Mouse (Mus musculus): ENCODE measurements around the gene Chchd3. TPM values are rescaled to one million over a fixed set of nuclear protein-coding genes. Genes with fewer than 3 reads are reported as not detected.

The Chchd3 gene
- total and polyA plus RNA-seq, 2 experiments from 2014 or later, result 77.8 to 107 TPM

DNA sequence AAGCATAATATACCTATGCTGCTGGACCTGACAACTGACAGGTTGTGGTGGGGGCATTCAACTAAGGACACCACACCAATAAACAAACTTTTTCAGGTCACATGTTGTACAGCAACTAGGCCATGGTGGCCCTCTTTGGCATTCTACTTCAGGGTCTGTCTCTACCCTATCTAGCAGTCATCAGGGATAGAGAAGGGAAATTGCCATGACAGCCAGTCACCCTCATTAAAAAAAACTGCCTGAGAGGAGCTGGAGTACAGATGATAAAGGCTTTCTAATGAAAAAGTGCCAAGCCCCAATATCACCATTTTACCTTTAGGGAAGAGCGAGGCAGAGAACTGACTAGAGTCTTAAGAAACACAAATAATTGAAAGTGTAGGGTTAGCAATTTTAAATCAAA, 27.5 kb downstream of the Chchd3 start:
- H3K4me1 ChIP-seq (ENCODE audit: insufficient read depth, low read length), result no peaks in the 10 kb centered on the region
- ATAC-seq (ENCODE audit: low FRiP score) (no peak), DNase-seq (ENCODE audit: low spot score) (no peak)
- no peaks in the 10 kb centered on the region for H3K27me3 ChIP-seq (ENCODE audit: insufficient read depth, low read length)
- 71% methylated on average over 1 of the region's 1 CpGs for WGBS
- no peak overlapping the region for H3K27ac ChIP-seq (ENCODE audit: low read depth, low read length)
- H3K4me2 ChIP-seq (ENCODE audit: low read depth, low read length, poor library complexity, severe bottlenecking), result no peak overlapping the region
- H3K36me3 ChIP-seq (ENCODE audit: insufficient read depth, low read length), result no peaks in the 10 kb centered on the region
- no peaks in the 10 kb centered on the region for H3K9me3 ChIP-seq (ENCODE audit: low read length)
- H3K9ac ChIP-seq (replicated peaks; ENCODE audit: low read length, poor library complexity, severe bottlenecking), result no peak overlapping the region
- H3K4me3 ChIP-seq (ENCODE audit: low read depth, low read length), result no peak overlapping the region
- TF ChIP-seq CTCF (IDR thresholded peaks at IDR 0.05), result no peak

GRCm38 (mm10) chr6:33031631-33032030, 28.4 kb downstream of the Chchd3 start:
- H3K4me1 ChIP-seq (ENCODE audit: insufficient read depth, low read length), result no peaks in the 10 kb centered on the region
- no peak overlapping the region for H3K4me2 ChIP-seq (ENCODE audit: low read depth, low read length, poor library complexity, severe bottlenecking)
- no peak overlapping the region for H3K4me3 ChIP-seq (ENCODE audit: low read depth, low read length)
- no peak overlapping the region for H3K9ac ChIP-seq (replicated peaks; ENCODE audit: low read length, poor library complexity, severe bottlenecking)
- no peaks in the 10 kb centered on the region for H3K36me3 ChIP-seq (ENCODE audit: insufficient read depth, low read length)
- DNase-seq (ENCODE audit: low spot score), result no peak
- no peak for ATAC-seq (ENCODE audit: low FRiP score)
- whole genome bisulfite sequencing, result 90% methylated on average over 2 of the region's 2 CpGs
- no peak overlapping the region for H3K27ac ChIP-seq (ENCODE audit: low read depth, low read length)
- TF ChIP-seq CTCF (IDR thresholded peaks at IDR 0.05), result no peak
- H3K9me3 ChIP-seq (ENCODE audit: low read length), result no peaks in the 10 kb centered on the region
- H3K27me3 ChIP-seq (ENCODE audit: insufficient read depth, low read length), result no peaks in the 10 kb centered on the region

DNA sequence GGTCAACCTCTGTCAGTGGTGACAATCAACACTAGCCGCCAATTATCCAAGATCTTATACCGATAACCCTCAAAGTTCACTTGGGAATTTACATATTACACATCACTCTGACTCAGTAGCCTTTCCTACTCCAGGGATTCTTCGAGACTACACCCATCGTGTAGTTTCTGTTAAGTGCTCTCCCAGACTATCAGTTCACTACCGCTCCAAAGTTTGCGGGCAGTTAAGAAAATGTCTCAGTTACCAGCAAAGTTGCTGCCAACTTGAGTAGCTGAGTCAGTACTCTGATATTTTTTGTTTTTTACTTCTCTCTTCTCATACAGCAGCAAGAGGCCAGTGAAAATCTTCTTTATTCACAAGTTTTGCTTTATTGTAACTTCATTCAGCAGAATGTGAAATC, 31.8 kb downstream of the Chchd3 start:
- H3K4me3 ChIP-seq (ENCODE audit: low read depth, low read length), result no peak overlapping the region
- H3K9ac ChIP-seq (replicated peaks; ENCODE audit: low read length, poor library complexity, severe bottlenecking), result no peak overlapping the region
- H3K27ac ChIP-seq (ENCODE audit: low read depth, low read length), result no peak overlapping the region
- no peaks in the 10 kb centered on the region for H3K27me3 ChIP-seq (ENCODE audit: insufficient read depth, low read length)
- H3K36me3 ChIP-seq (ENCODE audit: insufficient read depth, low read length), result no peaks in the 10 kb centered on the region
- DNase-seq (ENCODE audit: low spot score) (no peak), ATAC-seq (ENCODE audit: low FRiP score) (no peak)
- no peaks in the 10 kb centered on the region for H3K4me1 ChIP-seq (ENCODE audit: insufficient read depth, low read length)
- TF ChIP-seq CTCF (IDR thresholded peaks at IDR 0.05), result no peak
- no peaks in the 10 kb centered on the region for H3K9me3 ChIP-seq (ENCODE audit: low read length)
- no peak overlapping the region for H3K4me2 ChIP-seq (ENCODE audit: low read depth, low read length, poor library complexity, severe bottlenecking)
- 96% methylated on average over 6 of the region's 6 CpGs for WGBS

DNA sequence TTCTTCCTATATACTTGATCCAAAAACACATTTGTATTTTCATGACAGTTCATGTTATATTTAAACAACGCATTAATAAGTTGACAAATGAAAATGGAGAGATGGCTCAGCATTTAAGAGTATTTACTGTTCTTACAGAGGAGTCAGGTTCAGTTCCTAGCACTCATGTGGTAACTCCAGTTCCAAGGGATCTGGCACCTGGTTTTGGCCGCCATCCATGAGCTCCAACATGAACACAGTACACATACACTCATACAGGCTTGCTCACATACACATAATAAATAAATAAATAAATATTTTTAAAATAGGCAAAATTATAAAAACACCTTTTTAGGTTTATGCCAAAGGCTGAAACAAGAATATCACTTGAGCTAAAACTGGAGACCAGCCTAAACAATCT, 35.0 kb downstream of the Chchd3 start:
- DNase-seq (ENCODE audit: low spot score) (no peak), ATAC-seq (ENCODE audit: low FRiP score) (no peak)
- H3K27ac ChIP-seq (ENCODE audit: low read depth, low read length), result no peak overlapping the region
- TF ChIP-seq CTCF (IDR thresholded peaks at IDR 0.05), result no peak
- H3K9me3 ChIP-seq (ENCODE audit: low read length), result no peaks in the 10 kb centered on the region
- no peak overlapping the region for H3K4me3 ChIP-seq (ENCODE audit: low read depth, low read length)
- no peak overlapping the region for H3K4me2 ChIP-seq (ENCODE audit: low read depth, low read length, poor library complexity, severe bottlenecking)
- no peak overlapping the region for H3K9ac ChIP-seq (replicated peaks; ENCODE audit: low read length, poor library complexity, severe bottlenecking)
- WGBS, result 97% methylated on average over 2 of the region's 2 CpGs
- H3K27me3 ChIP-seq (ENCODE audit: insufficient read depth, low read length), result no peaks in the 10 kb centered on the region
- H3K36me3 ChIP-seq (ENCODE audit: insufficient read depth, low read length), result no peaks in the 10 kb centered on the region
- no peaks in the 10 kb centered on the region for H3K4me1 ChIP-seq (ENCODE audit: insufficient read depth, low read length)

DNA sequence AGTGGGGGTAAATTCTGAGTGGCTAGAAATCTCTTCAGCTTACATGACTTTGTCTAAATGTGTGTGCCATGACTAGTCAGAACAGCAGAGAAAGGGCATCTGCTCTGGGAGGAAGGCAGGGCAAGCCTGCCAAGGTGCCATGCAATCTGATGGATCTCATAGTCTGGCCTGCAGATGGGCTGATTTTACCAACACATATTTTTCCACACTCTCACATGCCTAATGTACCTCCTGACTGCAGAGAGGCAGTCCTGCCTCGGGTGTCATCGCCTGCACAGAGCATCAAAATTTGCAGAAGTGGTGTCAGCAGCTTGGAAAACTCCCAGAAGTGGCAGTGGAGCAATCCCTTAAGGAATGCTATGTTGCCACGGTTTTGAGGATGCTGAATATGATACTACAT, 55.5 kb downstream of the Chchd3 start:
- Histone ChIP-seq H3K9ac (replicated peaks; ENCODE audit: low read length, poor library complexity, severe bottlenecking) (no peak overlapping the region), H3K36me3 (ENCODE audit: insufficient read depth, low read length) (no peaks in the 10 kb centered on the region), H3K27ac (ENCODE audit: low read depth, low read length) (no peak overlapping the region), H3K4me3 (ENCODE audit: low read depth, low read length) (no peak overlapping the region), H3K4me2 (ENCODE audit: low read depth, low read length, poor library complexity, severe bottlenecking) (no peak overlapping the region), H3K9me3 (ENCODE audit: low read length) (no peaks in the 10 kb centered on the region), H3K4me1 (ENCODE audit: insufficient read depth, low read length) (no peaks in the 10 kb centered on the region), H3K27me3 (ENCODE audit: insufficient read depth, low read length) (no peaks in the 10 kb centered on the region)
- 66% methylated on average over 3 of the region's 3 CpGs for WGBS
- no peak for ATAC-seq (ENCODE audit: low FRiP score)
- no peak for TF ChIP-seq CTCF (IDR thresholded peaks at IDR 0.05)
- no peak for DNase-seq (ENCODE audit: low spot score)

GRCm38 (mm10) chr6:33002988-33003387, 57.1 kb downstream of the Chchd3 start:
- no peak overlapping the region for H3K4me3 ChIP-seq (ENCODE audit: low read depth, low read length)
- no peak for DNase-seq (ENCODE audit: low spot score)
- H3K36me3 ChIP-seq (ENCODE audit: insufficient read depth, low read length), result no peaks in the 10 kb centered on the region
- no peaks in the 10 kb centered on the region for H3K4me1 ChIP-seq (ENCODE audit: insufficient read depth, low read length)
- H3K27me3 ChIP-seq (ENCODE audit: insufficient read depth, low read length), result no peaks in the 10 kb centered on the region
- H3K9ac ChIP-seq (replicated peaks; ENCODE audit: low read length, poor library complexity, severe bottlenecking), result no peak overlapping the region
- no peak for ATAC-seq (ENCODE audit: low FRiP score)
- no peak overlapping the region for H3K27ac ChIP-seq (ENCODE audit: low read depth, low read length)
- no peaks in the 10 kb centered on the region for H3K9me3 ChIP-seq (ENCODE audit: low read length)
- 92% methylated on average over 1 of the region's 1 CpGs for WGBS
- no peak overlapping the region for H3K4me2 ChIP-seq (ENCODE audit: low read depth, low read length, poor library complexity, severe bottlenecking)
- no peak for TF ChIP-seq CTCF (IDR thresholded peaks at IDR 0.05)
